Mouse (Mus musculus): ENCODE measurements around the gene Sctr. TPM values are rescaled to one million over a fixed set of nuclear protein-coding genes. Genes with fewer than 3 reads are reported as not detected.
"Not testable (repeated sequence)": the region's sequence is repeated elsewhere in the genome, so short reads cannot be mapped to it uniquely, and the experiment has no call there.

The Sctr gene
- polyA plus RNA-seq, 1 experiment from 2014 or later, result 1.0 TPM

DNA sequence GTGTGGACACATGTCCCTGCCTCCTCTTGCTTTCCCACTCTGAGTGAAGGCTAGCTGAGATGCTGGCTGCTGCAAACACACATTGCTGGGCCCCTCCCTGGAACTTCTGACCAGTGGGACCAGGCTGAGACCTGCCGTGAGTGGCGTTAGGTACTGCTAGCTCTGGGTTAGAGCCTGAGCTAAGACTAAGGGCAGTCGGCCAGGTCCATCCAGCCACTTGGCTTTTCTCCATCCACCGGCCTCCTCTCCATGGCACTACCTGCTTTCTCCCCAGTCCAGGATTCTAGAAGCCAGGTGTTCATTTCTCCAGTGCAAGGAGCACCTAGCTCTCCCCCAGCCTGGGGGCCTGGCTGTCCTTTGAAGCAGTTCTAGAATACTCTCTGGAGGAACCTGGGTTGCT is 68.2 kb downstream of the Sctr start:
- H3K4me3 ChIP-seq, result no peak overlapping the region
- H3K9ac ChIP-seq, result no peak overlapping the region
- peaks cover 41% of the 10 kb centered on the region for H3K27me3 ChIP-seq
- H3K4me1 ChIP-seq, result peaks cover 21% of the 10 kb centered on the region
- no peak overlapping the region for H3K4me2 ChIP-seq (replicated peaks)
- 78% methylated on average over 4 of the region's 4 CpGs for WGBS
- no peaks in the 10 kb centered on the region for H3K9me3 ChIP-seq (replicated peaks)
- no peak for ATAC-seq (ENCODE audit: low FRiP score)
- no peaks in the 10 kb centered on the region for H3K36me3 ChIP-seq
- no peak overlapping the region for H3K27ac ChIP-seq

DNA sequence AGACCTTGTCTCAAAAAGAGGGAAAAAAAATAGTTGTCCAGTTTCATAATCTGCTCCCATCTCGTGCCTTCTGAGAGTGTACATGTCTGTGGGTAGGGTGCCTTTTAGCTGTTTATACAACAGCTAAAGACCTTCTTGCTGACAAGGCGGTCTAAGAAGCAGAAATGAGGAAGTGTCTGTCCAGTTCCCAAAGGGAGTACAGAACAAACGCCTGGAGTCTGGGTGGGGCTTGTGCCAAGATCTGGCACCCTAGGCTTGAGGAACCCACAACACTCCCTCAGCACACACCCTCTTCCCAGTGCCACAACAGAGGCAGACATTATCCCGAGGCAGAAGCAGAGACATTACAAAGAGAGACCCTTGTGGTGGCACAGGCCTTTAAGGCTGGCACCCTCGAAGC is 68.8 kb downstream of the Sctr start:
- 82% methylated on average over 5 of the region's 5 CpGs for WGBS
- no peak overlapping the region for H3K4me2 ChIP-seq (replicated peaks)
- no peak overlapping the region for H3K27ac ChIP-seq
- H3K36me3 ChIP-seq, result no peaks in the 10 kb centered on the region
- peaks cover 41% of the 10 kb centered on the region for H3K27me3 ChIP-seq
- peaks cover 21% of the 10 kb centered on the region for H3K4me1 ChIP-seq
- no peak overlapping the region for H3K9ac ChIP-seq
- H3K4me3 ChIP-seq, result no peak overlapping the region
- ATAC-seq (ENCODE audit: low FRiP score), result no peak
- H3K9me3 ChIP-seq (replicated peaks), result no peaks in the 10 kb centered on the region

DNA sequence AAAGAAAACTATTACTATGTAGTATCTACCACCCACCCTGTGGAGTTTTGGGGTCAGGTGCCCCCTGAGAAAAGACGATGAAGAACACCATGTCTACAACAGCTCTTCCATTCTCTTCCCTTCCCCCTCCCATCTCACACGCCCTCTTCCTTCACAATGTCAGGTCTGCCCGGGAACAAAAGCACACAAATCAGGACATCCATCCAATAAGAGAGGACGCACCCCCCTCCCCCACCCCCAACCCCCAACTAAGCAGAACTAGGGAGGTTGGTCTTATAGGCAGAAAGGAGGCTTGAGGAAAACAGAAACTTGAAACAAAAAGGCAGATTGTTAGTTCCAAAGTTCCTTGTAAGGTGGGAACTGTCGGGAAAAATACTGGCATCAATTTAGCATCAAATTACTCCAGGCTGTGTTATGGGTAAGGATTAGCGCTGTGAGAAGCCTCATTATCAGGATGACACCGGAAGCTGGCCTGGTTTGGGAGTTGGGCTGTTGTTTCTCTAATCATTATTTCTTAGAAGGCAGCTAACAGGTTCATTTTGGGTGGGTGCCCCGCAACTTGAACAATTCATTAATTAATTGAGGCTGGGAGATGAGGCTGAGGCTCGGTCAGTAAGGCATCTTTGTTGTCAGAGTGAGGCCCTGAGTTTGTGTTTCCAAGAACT is 71.2 kb downstream of the Sctr start:
- Histone ChIP-seq H3K27me3 (peaks cover 23% of the 10 kb centered on the region), H3K9ac (no peak overlapping the region), H3K4me2 (replicated peaks) (no peak overlapping the region), H3K4me3 (no peak overlapping the region), H3K27ac (no peak overlapping the region), H3K36me3 (no peaks in the 10 kb centered on the region), H3K9me3 (replicated peaks) (no peaks in the 10 kb centered on the region), H3K4me1 (peaks cover 17% of the 10 kb centered on the region)
- 16% methylated on average over 9 of the region's 9 CpGs for WGBS
- no peak for ATAC-seq (ENCODE audit: low FRiP score)

DNA sequence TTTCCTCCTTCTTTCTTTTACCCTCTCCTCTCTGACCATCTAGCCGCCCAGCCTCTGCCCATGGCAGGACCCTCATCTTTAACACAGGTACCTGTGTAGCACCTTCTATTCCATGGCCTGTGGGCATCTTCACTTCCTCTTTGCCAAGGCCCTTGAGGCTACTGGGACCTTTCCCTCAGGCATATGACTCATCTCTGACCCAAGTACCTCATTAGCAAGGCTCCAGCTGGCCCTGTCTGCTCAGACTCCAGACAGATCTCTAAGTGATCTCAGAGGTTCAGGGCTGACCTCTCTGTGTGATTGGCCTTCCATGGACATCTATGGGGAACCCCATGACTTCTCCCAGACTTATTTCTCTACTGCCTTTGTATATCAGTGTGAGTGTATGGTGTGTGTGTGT is 73.9 kb downstream of the Sctr start:
- Histone ChIP-seq H3K27me3 (no peaks in the 10 kb centered on the region), H3K9me3 (replicated peaks) (no peaks in the 10 kb centered on the region), H3K4me1 (peaks cover 6% of the 10 kb centered on the region), H3K27ac (no peak overlapping the region), H3K36me3 (no peaks in the 10 kb centered on the region), H3K4me3 (no peak overlapping the region), H3K9ac (no peak overlapping the region), H3K4me2 (replicated peaks) (no peak overlapping the region)
- no peak for ATAC-seq (ENCODE audit: low FRiP score)
- WGBS, result 89% methylated on average over 1 of the region's 1 CpGs

DNA sequence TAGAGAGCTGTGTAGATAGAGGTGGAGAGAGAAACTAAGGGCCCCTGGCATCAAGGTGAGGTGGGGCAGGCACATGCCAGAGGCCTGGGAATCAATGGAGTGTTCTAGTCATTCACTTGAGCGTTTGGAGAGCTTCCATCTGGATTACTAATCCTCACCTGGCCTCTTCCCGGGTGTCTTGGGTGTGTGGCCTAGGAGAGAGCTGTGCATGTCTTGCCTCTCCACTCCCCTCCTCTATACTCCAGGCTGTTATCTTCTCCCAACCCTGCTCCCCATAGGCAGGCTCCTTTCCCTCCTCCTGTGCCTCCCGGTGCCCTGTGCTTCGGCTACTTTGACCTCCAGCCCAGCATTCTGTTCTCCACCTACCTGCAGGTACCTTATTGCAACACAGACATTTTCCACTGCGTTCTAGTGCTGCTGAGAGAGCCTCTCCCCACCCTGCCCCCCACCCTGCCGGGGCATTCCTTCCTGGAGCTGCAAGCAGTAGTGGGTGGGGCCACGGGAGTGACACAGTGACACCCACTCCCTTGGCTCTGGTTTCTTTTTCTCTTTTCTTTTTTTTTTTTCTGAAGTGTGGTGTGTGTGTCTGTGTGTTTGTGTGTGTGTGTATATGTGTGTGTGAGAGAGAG is 76.4 kb downstream of the Sctr start:
- 41% methylated on average over 7 of the region's 7 CpGs for WGBS
- H3K9ac ChIP-seq, result no peak overlapping the region
- no peak for ATAC-seq (ENCODE audit: low FRiP score)
- H3K9me3 ChIP-seq (replicated peaks), result no peaks in the 10 kb centered on the region
- no peak overlapping the region for H3K27ac ChIP-seq
- H3K4me2 ChIP-seq (replicated peaks), result no peak overlapping the region
- H3K4me3 ChIP-seq, result no peak overlapping the region
- no peaks in the 10 kb centered on the region for H3K27me3 ChIP-seq
- peaks cover 2% of the 10 kb centered on the region for H3K4me1 ChIP-seq
- H3K36me3 ChIP-seq, result no peaks in the 10 kb centered on the region

DNA sequence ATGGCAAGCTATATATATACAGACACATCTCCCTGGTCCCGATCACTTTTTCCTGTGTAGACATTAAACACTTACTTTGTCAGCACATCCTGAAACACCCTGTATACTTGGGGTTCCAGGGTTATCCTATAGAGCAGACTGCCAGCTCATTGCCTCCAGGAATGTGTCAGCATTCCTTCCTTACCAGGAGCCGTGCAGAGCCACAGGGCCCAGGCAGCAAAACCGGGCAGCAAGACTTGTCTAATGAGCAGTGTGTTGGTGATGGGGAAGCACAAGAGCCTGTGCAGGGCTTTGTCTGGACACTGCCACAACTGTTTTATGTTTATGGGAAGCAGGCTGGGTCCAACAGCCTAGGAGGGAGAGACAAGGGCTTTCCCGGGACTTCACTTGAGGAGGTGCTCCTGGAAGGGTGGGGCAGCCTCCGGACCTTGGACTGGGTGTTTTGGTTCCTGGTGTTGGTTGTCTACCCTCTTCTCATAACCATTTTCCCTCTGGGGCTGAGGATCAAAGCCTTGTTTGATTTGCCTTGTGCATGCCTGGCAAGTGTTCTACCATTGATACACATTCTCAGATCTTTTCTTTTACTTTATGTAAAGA is 77.3 kb downstream of the Sctr start:
- H3K9ac ChIP-seq, result no peak overlapping the region
- no peak overlapping the region for H3K27ac ChIP-seq
- H3K4me2 ChIP-seq (replicated peaks), result no peak overlapping the region
- H3K27me3 ChIP-seq, result no peaks in the 10 kb centered on the region
- H3K4me1 ChIP-seq, result peaks cover 8% of the 10 kb centered on the region
- 67% methylated on average over 5 of the region's 5 CpGs for WGBS
- no peaks in the 10 kb centered on the region for H3K9me3 ChIP-seq (replicated peaks)
- no peak overlapping the region for H3K4me3 ChIP-seq
- no peaks in the 10 kb centered on the region for H3K36me3 ChIP-seq
- ATAC-seq (ENCODE audit: low FRiP score), result no peak

DNA sequence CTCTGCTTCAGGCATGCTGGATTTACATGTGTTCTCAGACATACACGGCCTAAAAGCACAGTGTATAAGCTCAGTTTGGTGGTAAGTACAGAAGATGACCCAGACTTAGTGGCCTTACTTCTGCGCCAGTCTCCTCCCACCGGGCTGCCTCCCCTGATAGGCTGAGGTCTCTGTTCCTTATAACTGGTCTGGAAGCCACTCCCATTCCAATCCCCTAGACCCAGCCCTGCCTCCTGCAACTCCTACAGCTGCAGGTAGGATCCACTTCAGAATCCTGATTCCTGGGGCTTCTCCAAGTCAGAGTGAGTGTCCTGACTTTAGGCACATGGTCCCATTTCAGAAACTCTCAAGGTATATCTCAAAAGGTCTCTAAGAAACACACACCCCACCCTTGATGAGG is 79.0 kb downstream of the Sctr start:
- Histone ChIP-seq H3K27me3 (no peaks in the 10 kb centered on the region), H3K36me3 (no peaks in the 10 kb centered on the region), H3K9ac (no peak overlapping the region), H3K4me1 (peaks cover 9% of the 10 kb centered on the region), H3K9me3 (replicated peaks) (no peaks in the 10 kb centered on the region), H3K4me3 (no peak overlapping the region), H3K4me2 (replicated peaks) (no peak overlapping the region), H3K27ac (no peak overlapping the region)
- ATAC-seq (ENCODE audit: low FRiP score), result no peak
- 67% methylated on average over 3 of the region's 3 CpGs for WGBS

DNA sequence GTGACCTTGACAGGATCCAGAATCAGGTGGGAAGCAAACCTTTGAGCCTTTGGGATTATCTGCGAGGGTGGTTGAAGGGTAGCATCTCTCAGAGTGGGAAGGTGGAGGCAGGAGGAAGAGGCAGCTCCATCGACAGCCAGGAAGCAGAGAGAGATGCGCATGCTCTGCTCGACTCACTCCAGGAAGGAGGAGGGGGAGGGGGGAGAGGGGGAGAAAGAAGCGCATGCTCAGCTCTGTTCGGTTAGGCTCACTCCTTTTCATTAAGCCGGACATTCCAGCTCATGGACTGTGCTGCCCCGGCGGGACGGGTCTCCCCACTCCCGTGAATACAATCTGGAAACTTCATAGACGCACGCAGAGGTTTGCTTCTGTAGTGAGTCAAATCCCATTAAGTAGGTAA is 80.0 kb downstream of the Sctr start:
- Histone ChIP-seq H3K27me3 (no peaks in the 10 kb centered on the region), H3K36me3 (no peaks in the 10 kb centered on the region), H3K4me1 (peaks cover 9% of the 10 kb centered on the region), H3K4me2 (replicated peaks) (no peak overlapping the region), H3K9me3 (replicated peaks) (no peaks in the 10 kb centered on the region), H3K4me3 (no peak overlapping the region), H3K9ac (no peak overlapping the region), H3K27ac (no peak overlapping the region)
- 67% methylated on average over 13 of the region's 13 CpGs for WGBS
- ATAC-seq (ENCODE audit: low FRiP score), result no peak

DNA sequence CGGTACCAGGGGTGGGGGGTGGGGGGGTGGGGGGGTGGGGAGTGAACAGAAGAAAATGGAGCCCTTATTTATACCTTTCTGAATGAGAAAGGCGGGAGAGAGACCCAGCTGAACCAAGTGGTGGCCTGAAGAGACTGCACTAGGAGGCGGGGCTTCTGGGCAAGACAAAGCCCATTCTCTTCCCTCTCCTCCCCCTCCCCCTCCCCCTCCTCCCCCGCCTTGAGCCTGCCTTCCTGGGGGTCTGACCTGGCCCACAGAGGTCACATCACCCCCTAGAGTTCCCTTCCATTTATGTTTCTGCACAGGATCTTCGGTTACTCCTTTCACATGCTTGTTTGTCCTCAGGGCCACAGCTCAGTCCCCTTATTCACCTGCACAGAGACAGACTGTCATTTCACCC is 82.5 kb downstream of the Sctr start:
- Histone ChIP-seq H3K9me3 (replicated peaks) (0 out of 2 replicates have a peak, but pooled peaks cover 9% of the 10 kb centered on the region), H3K36me3 (no peaks in the 10 kb centered on the region), H3K27ac (no peak overlapping the region), H3K4me1 (peaks cover 7% of the 10 kb centered on the region), H3K4me3 (no peak overlapping the region), H3K27me3 (no peaks in the 10 kb centered on the region), H3K9ac (no peak overlapping the region), H3K4me2 (replicated peaks) (no peak overlapping the region)
- ATAC-seq (ENCODE audit: low FRiP score), result no peak
- 6% methylated on average over 4 of the region's 5 CpGs for WGBS

DNA sequence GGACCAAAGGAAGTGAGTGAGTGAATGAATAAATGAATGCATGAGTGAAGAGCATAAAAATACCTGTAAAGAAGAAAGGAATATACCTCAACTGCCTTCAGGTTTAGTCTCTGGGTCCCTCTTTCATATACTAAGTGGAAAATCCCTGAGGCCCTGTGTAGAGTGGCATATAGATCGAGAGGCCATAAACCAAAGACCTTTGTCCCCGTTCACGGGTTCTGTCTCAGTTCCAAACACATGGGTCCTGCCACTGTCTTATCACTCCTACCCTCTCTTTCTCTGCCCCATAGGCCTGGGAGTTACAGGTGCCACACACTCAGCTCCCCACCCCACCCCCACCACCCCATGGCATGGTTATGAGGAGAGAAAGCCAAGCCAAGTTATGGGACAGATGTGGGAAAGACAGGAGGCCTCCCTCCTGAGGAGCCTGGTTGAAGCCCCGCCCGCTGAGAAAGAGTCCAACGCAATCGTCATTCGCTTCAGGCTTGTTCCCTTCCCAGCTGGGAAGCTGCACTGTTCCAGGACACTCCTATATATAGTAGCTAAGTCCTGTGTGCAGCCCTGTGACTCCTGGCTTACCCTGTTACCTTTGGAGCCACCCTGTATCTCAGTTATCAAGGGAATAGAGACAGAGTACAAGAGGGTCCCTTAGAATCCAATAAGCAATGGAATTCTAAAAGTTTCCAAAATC is 84.3 kb downstream of the Sctr start:
- 80% methylated on average over 8 of the region's 8 CpGs for WGBS
- Histone ChIP-seq H3K4me2 (replicated peaks) (no peak overlapping the region), H3K27ac (no peak overlapping the region), H3K9ac (no peak overlapping the region), H3K27me3 (no peaks in the 10 kb centered on the region), H3K36me3 (no peaks in the 10 kb centered on the region), H3K4me1 (peaks cover 7% of the 10 kb centered on the region), H3K9me3 (replicated peaks) (0 out of 2 replicates have a peak, but pooled peaks cover 9% of the 10 kb centered on the region), H3K4me3 (no peak overlapping the region)
- ATAC-seq (ENCODE audit: low FRiP score), result no peak

DNA sequence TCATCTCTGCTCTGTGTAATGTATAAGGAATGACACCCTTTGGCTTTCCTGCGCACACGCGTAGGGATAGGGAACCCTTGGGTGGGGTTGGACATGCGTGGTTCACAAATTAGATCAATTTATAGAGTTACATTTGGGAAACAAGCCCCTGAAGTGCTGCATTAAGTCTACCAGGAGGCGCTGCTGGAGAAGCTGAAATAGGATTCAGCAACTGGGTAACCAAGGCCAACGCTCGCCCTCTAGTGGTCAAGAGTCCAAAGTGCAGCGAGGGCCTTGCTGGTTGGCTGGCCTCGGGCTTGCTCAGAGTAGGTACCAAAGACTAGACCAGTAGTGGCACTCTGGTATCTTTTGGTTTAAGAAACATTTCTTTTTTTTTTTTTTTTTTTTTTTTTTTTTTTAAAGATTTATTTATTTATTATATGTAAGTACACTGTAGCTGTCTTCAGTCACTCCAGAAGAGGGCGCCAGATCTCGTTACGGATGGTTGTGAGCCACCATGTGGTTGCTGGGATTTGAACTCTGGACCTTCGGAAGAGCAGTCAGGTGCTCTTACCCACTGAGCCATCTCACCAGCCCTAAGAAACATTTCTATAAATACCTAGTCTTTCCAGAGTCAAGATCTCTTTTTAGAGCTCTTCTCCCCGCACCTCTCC is 86.9 kb downstream of the Sctr start:
- H3K36me3 ChIP-seq; H3K4me3 ChIP-seq; H3K27ac ChIP-seq; H3K4me2 ChIP-seq (replicated peaks); H3K9me3 ChIP-seq (replicated peaks); H3K9ac ChIP-seq; ATAC-seq (ENCODE audit: low FRiP score); H3K27me3 ChIP-seq; H3K4me1 ChIP-seq: not testable (repeated sequence)
- 61% methylated on average over 12 of the region's 14 CpGs for WGBS

DNA sequence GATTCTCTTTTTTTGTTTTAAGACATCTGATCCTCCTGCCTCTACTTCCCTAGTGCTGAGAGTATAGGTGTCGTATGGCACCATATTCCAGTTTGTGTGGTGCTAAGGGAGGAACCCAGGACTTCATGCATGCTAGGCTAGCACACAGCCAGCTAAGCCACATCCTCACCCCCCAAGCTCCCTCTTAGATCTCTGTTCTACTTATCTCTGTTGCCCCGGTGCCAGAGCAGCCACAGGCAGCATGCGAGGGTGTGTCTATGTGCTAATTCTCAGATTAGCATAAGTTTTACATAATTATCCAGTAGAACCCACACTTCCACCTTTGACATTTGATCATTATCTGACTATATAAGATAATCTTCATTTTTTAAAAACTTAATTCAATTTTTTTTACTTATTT is 88.2 kb downstream of the Sctr start:
- Histone ChIP-seq H3K4me3 (no peak overlapping the region), H3K27me3 (no peaks in the 10 kb centered on the region), H3K4me2 (replicated peaks) (no peak overlapping the region), H3K9me3 (replicated peaks) (0 out of 2 replicates have a peak, but pooled peaks cover 9% of the 10 kb centered on the region), H3K4me1 (no peaks in the 10 kb centered on the region), H3K9ac (no peak overlapping the region), H3K36me3 (no peaks in the 10 kb centered on the region), H3K27ac (no peak overlapping the region)
- WGBS, result 77% methylated on average over 3 of the region's 3 CpGs
- no peak for ATAC-seq (ENCODE audit: low FRiP score)

Measured in hindbrain, embryonic 12.5 days (tissue).